Mouse (Mus musculus): ENCODE measurements around the gene Actg1. TPM values are rescaled to one million over a fixed set of nuclear protein-coding genes. Genes with fewer than 3 reads are reported as not detected.

Gene Actg1
- polyA plus RNA-seq, 1 experiment from 2014 or later, result 1,134 TPM

GRCm38 (mm10) chr11:120304350-120304694 lies 44.0 kb downstream of the Actg1 start:
- Histone ChIP-seq H3K36me3 (ENCODE audit: control insufficient read depth, insufficient read depth) (no peaks in the 10 kb centered on the region), H3K9ac (ENCODE audit: low read length) (peak overlapping the region; percentile 77; the same call in 1 of the 2 replicates), H3K4me2 (ENCODE audit: low read depth, low read length) (peak overlapping the region; percentile 78), H3K27me3 (ENCODE audit: control insufficient read depth, insufficient read depth, low read length) (no peaks in the 10 kb centered on the region), H3K9me3 (replicated peaks; ENCODE audit: control insufficient read depth, low read length) (0 out of 2 replicates have a peak, but pooled peaks cover 2% of the 10 kb centered on the region), H3K4me3 (ENCODE audit: low read length) (no peak overlapping the region), H3K27ac (ENCODE audit: low read length) (peak overlapping the region; percentile 85), H3K4me1 (ENCODE audit: control insufficient read depth, insufficient read depth, low read length) (peaks cover 37% of the 10 kb centered on the region)
- ATAC-seq (replicated peaks; ENCODE audit: extremely low read depth, insufficient read depth, low FRiP score), result no peak
- 43% methylated on average over 5 of the region's 5 CpGs for WGBS

- Histone ChIP-seq H3K4me2 (ENCODE audit: low read depth, low read length) (no peak overlapping the region), H3K4me3 (ENCODE audit: low read length) (no peak overlapping the region), H3K27ac (ENCODE audit: low read length) (no peak overlapping the region), H3K4me1 (ENCODE audit: control insufficient read depth, insufficient read depth, low read length) (peaks cover 38% of the 10 kb centered on the region), H3K9ac (ENCODE audit: low read length) (no peak overlapping the region), H3K36me3 (ENCODE audit: control insufficient read depth, insufficient read depth) (no peaks in the 10 kb centered on the region), H3K9me3 (replicated peaks; ENCODE audit: control insufficient read depth, low read length) (0 out of 2 replicates have a peak, but pooled peaks cover 2% of the 10 kb centered on the region), H3K27me3 (ENCODE audit: control insufficient read depth, insufficient read depth, low read length) (no peaks in the 10 kb centered on the region)
- 79% methylated on average over 21 of the region's 21 CpGs for WGBS
- no peak for ATAC-seq (replicated peaks; ENCODE audit: extremely low read depth, insufficient read depth, low FRiP score)
Observed at GRCm38 (mm10) chr11:120303559-120304349, 44.6 kb downstream of the Actg1 start.

DNA sequence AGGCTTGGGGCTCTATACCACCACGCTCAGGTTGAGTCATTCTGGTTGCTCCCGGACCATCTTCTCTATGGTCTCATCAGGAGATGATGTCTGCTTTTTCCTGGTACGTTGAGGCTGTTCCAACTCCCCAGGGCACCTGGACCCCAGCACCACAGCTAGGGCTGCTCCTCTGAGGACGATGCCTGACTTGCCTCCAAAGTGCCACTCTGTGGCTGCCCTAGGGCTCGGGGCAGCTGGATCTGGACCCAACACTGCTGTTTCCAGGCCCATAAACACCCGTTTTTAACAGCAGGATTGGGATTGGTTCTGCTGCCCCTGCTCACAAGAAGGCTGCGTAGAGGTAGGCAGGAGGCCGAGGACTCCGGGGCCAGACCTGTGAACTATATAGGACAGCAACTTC lies 45.2 kb downstream of the Actg1 start:
- no peak overlapping the region for H3K27ac ChIP-seq (ENCODE audit: low read length)
- peaks cover 38% of the 10 kb centered on the region for H3K4me1 ChIP-seq (ENCODE audit: control insufficient read depth, insufficient read depth, low read length)
- H3K4me2 ChIP-seq (ENCODE audit: low read depth, low read length), result no peak overlapping the region
- no peak for ATAC-seq (replicated peaks; ENCODE audit: extremely low read depth, insufficient read depth, low FRiP score)
- no peaks in the 10 kb centered on the region for H3K36me3 ChIP-seq (ENCODE audit: control insufficient read depth, insufficient read depth)
- no peak overlapping the region for H3K4me3 ChIP-seq (ENCODE audit: low read length)
- 0 out of 2 replicates have a peak, but pooled peaks cover 2% of the 10 kb centered on the region for H3K9me3 ChIP-seq (replicated peaks; ENCODE audit: control insufficient read depth, low read length)
- no peaks in the 10 kb centered on the region for H3K27me3 ChIP-seq (ENCODE audit: control insufficient read depth, insufficient read depth, low read length)
- no peak overlapping the region for H3K9ac ChIP-seq (ENCODE audit: low read length)
- WGBS, result 85% methylated on average over 9 of the region's 9 CpGs

GRCm38 (mm10) chr11:120299484-120299883 lies 48.9 kb downstream of the Actg1 start:
- H3K27me3 ChIP-seq (ENCODE audit: control insufficient read depth, insufficient read depth, low read length), result no peaks in the 10 kb centered on the region
- 32% methylated on average over 5 of the region's 5 CpGs for WGBS
- H3K36me3 ChIP-seq (ENCODE audit: control insufficient read depth, insufficient read depth), result no peaks in the 10 kb centered on the region
- no peak overlapping the region for H3K27ac ChIP-seq (ENCODE audit: low read length)
- 0 out of 2 replicates have a peak, but pooled peaks cover 2% of the 10 kb centered on the region for H3K9me3 ChIP-seq (replicated peaks; ENCODE audit: control insufficient read depth, low read length)
- no peak overlapping the region for H3K4me3 ChIP-seq (ENCODE audit: low read length)
- H3K4me1 ChIP-seq (ENCODE audit: control insufficient read depth, insufficient read depth, low read length), result peaks cover 12% of the 10 kb centered on the region
- H3K9ac ChIP-seq (ENCODE audit: low read length), result peak overlapping the region; percentile 4; the same call in 1 of the 2 replicates
- H3K4me2 ChIP-seq (ENCODE audit: low read depth, low read length), result no peak overlapping the region
- ATAC-seq (replicated peaks; ENCODE audit: extremely low read depth, insufficient read depth, low FRiP score), result no peak

DNA sequence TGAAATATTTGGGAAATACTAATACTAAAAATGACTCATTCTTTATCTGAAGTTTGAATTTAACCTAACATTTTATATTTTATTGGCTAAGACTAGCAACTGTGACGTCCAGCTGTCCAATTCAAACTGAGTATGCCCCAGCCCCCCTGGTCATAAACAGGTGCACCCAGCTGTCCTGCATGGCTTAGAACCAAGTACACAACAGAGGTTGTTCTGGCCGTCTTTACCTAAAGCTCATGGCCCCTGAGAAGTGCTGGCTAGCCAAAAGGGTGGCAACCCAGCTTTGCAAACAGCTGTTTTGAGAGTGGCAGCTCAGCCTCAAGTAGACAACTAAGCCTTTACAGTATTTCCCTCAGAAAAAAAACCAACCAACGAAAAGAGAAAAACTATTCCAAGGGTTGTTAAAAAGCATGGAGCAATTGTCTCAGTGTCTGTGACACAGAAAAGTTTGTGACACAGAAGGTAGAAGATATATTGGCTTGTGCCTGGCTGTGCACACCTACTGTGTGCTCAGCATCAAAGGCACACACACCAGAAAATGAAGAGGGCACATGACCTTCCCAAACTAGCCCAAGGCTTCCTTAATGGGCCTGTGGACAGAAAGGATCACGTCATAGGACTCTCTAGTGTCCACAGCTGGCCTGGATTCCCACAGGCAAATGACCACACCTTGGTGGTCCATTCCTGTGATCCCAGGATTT lies 49.8 kb downstream of the Actg1 start:
- Histone ChIP-seq H3K36me3 (ENCODE audit: control insufficient read depth, insufficient read depth) (no peaks in the 10 kb centered on the region), H3K27me3 (ENCODE audit: control insufficient read depth, insufficient read depth, low read length) (no peaks in the 10 kb centered on the region), H3K4me1 (ENCODE audit: control insufficient read depth, insufficient read depth, low read length) (peaks cover 11% of the 10 kb centered on the region), H3K4me2 (ENCODE audit: low read depth, low read length) (no peak overlapping the region), H3K4me3 (ENCODE audit: low read length) (no peak overlapping the region), H3K9me3 (replicated peaks; ENCODE audit: control insufficient read depth, low read length) (0 out of 2 replicates have a peak, but pooled peaks cover 2% of the 10 kb centered on the region), H3K9ac (ENCODE audit: low read length) (no peak overlapping the region), H3K27ac (ENCODE audit: low read length) (no peak overlapping the region)
- ATAC-seq (replicated peaks; ENCODE audit: extremely low read depth, insufficient read depth, low FRiP score), result no peak
- 82% methylated on average over 4 of the region's 4 CpGs for WGBS

DNA sequence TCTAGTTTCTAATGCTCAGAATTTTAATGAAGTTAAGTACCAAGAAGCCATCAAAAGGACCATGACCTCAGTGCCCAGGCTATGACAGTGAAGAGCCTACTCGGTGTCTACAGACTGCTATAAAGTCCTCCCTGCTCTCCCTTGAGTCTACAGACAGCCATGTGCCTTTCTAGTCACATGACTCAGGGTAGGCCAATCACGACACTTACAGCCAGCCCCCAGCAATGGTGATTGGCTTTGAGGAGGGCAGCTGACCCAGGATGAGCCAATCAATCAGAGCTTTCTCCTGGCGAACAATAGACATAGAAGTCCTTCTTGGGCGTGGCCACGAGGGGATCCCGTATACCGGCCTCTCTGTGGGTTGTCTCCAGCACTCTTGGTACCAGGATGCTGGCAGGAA lies 50.6 kb downstream of the Actg1 start:
- no peak overlapping the region for H3K4me2 ChIP-seq (ENCODE audit: low read depth, low read length)
- no peak for ATAC-seq (replicated peaks; ENCODE audit: extremely low read depth, insufficient read depth, low FRiP score)
- H3K4me3 ChIP-seq (ENCODE audit: low read length), result no peak overlapping the region
- 76% methylated on average over 7 of the region's 7 CpGs for whole genome bisulfite sequencing
- 0 out of 2 replicates have a peak, but pooled peaks cover 2% of the 10 kb centered on the region for H3K9me3 ChIP-seq (replicated peaks; ENCODE audit: control insufficient read depth, low read length)
- H3K36me3 ChIP-seq (ENCODE audit: control insufficient read depth, insufficient read depth), result no peaks in the 10 kb centered on the region
- H3K27me3 ChIP-seq (ENCODE audit: control insufficient read depth, insufficient read depth, low read length), result no peaks in the 10 kb centered on the region
- H3K4me1 ChIP-seq (ENCODE audit: control insufficient read depth, insufficient read depth, low read length), result peaks cover 15% of the 10 kb centered on the region
- H3K27ac ChIP-seq (ENCODE audit: low read length), result no peak overlapping the region
- no peak overlapping the region for H3K9ac ChIP-seq (ENCODE audit: low read length)

GRCm38 (mm10) chr11:120296305-120297144 lies 51.8 kb downstream of the Actg1 start:
- Histone ChIP-seq H3K36me3 (ENCODE audit: control insufficient read depth, insufficient read depth) (no peaks in the 10 kb centered on the region), H3K27me3 (ENCODE audit: control insufficient read depth, insufficient read depth, low read length) (no peaks in the 10 kb centered on the region), H3K4me3 (ENCODE audit: low read length) (no peak overlapping the region), H3K27ac (ENCODE audit: low read length) (no peak overlapping the region), H3K9me3 (replicated peaks; ENCODE audit: control insufficient read depth, low read length) (0 out of 2 replicates have a peak, but pooled peaks cover 2% of the 10 kb centered on the region), H3K9ac (ENCODE audit: low read length) (no peak overlapping the region), H3K4me2 (ENCODE audit: low read depth, low read length) (no peak overlapping the region), H3K4me1 (ENCODE audit: control insufficient read depth, insufficient read depth, low read length) (peaks cover 19% of the 10 kb centered on the region)
- WGBS, result 40% methylated on average over 13 of the region's 13 CpGs
- ATAC-seq (replicated peaks; ENCODE audit: extremely low read depth, insufficient read depth, low FRiP score), result no peak
